Mouse (Mus musculus): ENCODE data around the gene Galnt7. TPM values are rescaled to one million over a fixed set of nuclear protein-coding genes. Genes with fewer than 3 reads are reported as not detected.

Gene Galnt7
- total RNA-seq, 2 experiments from 2014 or later: 9.5 to 17.9 TPM

Other genes starting within 250 kb of the Galnt7 start
- gene Scrg1, start 197.1 kb downstream of the Galnt7 start, total RNA-seq (2014; fragmentation: Nextera tagmentation): not detected in 2 replicates
- not detected in 2 replicates for gene Scrg1, start 197.1 kb downstream of the Galnt7 start, total RNA-seq (2017)
- gene Sap30, start 165.2 kb downstream of the Galnt7 start, total RNA-seq (2014; fragmentation: Nextera tagmentation): 18.0 and 22.8 TPM in 2 replicates
- gene Sap30, start 165.2 kb downstream of the Galnt7 start, total RNA-seq (2017): 83.8 and 89.2 TPM in 2 replicates
- gene Hmgb2, start 141.1 kb downstream of the Galnt7 start, total RNA-seq (2014; fragmentation: Nextera tagmentation): 452 and 588 TPM in 2 replicates
- 396 and 475 TPM in 2 replicates for gene Hmgb2, start 141.1 kb downstream of the Galnt7 start, total RNA-seq (2017)

Data from megakaryocyte-erythroid progenitor cell, adult 5-6 weeks (primary cell).